Mouse (Mus musculus) adrenal gland, postnatal 14 days (tissue): ENCODE results near the gene Asb5. TPM values are rescaled to one million over a fixed set of nuclear protein-coding genes. Genes with fewer than 3 reads are reported as not detected.
"Not testable (repeated sequence)": the region's sequence is repeated elsewhere in the genome, so short reads cannot be mapped to it uniquely, and the experiment has no call there.

Source experiments
- DNase-seq: peaks from one replicate; pipeline ENCODE4 v3.0.0; 2021; ENCODE audit warnings: mixed read lengths
- total RNA-seq: library from RNA; stranded (reverse); gene quantifications from 2 replicates; pipeline ENCODE4 v1.2.3, GENCODE M21; 2021

The Asb5 gene
- total RNA-seq, 1 experiment from 2014 or later: not detected

DNA sequence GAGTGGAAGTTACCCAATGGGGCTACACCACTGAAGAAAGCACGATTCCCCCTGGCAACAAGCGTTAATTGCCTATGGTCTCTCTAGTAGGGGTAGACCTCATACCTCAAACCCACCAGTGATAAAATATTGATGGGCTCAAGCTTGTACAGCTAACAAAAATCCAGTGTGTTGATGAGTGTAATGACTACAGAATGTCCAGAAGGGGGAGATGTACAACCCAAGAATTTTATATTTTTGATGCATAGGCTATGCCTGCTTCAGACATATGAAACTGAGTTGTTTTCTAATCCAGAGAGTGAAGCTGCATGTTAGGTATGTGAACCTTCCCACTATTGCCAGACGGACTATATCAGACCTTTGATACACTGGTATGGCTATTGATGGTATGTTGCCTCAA, 7.9 kb downstream of the Asb5 start:
- no peak for DNase-seq

GRCm38 (mm10) chr8:54541331-54541730, 12.0 kb downstream of the Asb5 start:
- DNase-seq: no peak

- no peak for DNase-seq
Observed at GRCm38 (mm10) chr8:54548383-54548782, 19.0 kb downstream of the Asb5 start.

- DNase-seq: no peak
Observed at GRCm38 (mm10) chr8:54550026-54550574, 20.7 kb downstream of the Asb5 start.

- no peak for DNase-seq
Observed at GRCm38 (mm10) chr8:54554921-54555320, 25.5 kb downstream of the Asb5 start.

GRCm38 (mm10) chr8:54562137-54562536, 32.8 kb downstream of the Asb5 start:
- no peak for DNase-seq

DNA sequence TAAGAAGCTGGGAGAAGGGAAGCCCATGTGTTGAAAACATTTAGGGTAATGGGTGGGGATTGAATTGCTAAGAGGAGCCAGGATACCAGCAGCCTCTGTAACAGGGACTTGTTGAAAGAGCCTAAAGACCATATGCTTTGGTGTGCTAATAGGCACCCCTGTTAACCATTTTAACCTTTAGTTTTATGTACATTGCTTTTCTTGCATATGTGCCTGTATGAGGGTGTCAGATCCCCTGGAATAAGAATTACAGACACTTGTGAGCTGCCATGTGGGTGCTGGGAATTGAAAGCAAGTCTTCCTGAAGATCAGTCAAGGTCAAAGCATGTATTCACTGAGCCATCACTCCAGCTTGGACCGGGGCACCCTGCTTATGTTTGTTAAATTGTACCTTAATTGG, 35.8 kb downstream of the Asb5 start:
- no peak for DNase-seq

- DNase-seq: no peak
Observed at GRCm38 (mm10) chr8:54565603-54566260, 36.4 kb downstream of the Asb5 start.

- no peak for DNase-seq
Observed at GRCm38 (mm10) chr8:54567168-54567567, 37.8 kb downstream of the Asb5 start.

DNA sequence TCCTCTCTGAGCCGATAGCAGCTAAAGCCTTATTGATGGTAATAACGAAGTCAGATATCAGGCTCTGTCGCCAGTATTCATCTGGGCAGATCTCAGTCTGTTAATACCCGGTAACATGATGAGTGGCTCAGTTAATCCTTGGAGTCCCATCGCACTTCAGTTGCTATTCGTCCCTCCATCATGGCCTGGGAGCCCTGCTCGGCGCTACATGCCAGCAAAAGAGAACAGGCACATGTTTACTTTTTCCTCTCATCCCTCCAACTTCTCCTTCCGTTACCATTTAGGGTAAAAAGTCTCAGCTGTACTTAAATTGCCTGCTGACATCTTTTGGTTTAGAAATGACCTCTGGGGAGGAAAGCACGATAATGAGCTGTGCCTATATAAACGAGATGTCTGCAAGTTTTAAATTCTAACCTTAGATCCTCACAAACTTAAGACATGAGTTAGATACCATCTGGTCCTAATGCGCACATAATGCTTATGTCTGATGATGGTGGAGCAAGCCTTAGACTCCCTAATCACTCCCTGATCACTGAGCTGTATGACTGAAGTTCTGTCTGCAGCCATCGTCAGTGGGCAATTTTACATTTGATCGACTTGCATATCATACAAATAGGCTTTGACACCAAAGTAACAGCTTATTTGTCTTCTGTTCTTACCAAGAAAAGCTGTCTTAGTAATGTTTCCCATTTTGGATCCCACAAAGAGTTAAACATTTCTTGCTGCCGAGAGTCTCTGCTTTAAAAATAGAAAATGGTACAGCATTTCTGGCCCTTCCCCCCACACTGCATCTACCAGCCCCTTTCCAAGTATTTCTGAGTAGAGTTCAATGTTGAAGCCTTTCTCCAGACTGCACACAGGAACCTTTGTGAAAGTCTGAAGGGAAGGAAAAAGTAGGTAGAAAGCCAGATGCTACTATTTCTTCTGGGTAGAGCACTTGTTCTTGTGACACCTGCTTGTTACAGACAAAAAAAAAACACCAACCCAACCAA, 41.5 kb downstream of the Asb5 start:
- DNase-seq: no peak

DNA sequence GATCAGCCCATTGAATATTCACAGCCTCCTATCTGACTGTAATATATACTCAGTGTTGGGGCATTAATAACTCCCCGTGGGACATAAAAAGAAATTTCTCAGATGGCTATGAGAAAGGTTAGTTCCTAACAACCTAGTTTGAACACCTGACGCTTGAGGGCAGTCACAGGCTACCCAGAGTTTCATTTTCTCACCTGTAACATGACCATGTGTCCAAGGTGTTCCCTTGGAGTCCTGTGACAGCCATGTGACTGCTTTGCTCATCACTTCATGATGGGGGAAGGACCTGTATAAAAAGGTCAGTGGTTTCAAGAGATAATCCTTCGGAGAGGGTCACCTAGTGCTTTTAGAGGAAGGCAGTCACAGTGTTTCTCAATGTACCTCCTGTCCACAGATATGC, 52.1 kb downstream of the Asb5 start:
- no peak for DNase-seq

GRCm38 (mm10) chr8:54582886-54583285, 53.5 kb downstream of the Asb5 start:
- no peak for DNase-seq

- DNase-seq: no peak
Observed at GRCm38 (mm10) chr8:54594634-54595033, 65.3 kb downstream of the Asb5 start.

GRCm38 (mm10) chr8:54596051-54596450, 66.7 kb downstream of the Asb5 start:
- DNase-seq: no peak

DNA sequence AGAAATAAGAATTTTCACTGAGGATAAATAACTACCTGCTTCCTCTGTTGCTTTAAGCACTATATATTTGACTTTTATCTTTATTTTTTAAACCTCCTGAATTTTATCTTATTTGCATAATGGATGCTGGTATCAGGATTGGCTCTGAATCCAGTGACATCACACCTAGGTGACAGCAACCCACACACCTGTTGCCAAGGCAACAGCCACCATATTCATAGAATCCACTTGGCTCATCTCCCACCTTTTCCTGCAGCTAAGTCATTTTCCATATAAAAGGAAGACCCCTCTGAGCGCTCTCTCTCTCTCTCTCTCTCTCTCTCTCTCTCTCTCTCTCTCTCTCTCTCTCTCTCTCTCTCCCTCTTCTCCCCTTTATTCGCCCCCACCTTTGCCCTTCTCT, 67.6 kb downstream of the Asb5 start:
- no peak for DNase-seq

DNA sequence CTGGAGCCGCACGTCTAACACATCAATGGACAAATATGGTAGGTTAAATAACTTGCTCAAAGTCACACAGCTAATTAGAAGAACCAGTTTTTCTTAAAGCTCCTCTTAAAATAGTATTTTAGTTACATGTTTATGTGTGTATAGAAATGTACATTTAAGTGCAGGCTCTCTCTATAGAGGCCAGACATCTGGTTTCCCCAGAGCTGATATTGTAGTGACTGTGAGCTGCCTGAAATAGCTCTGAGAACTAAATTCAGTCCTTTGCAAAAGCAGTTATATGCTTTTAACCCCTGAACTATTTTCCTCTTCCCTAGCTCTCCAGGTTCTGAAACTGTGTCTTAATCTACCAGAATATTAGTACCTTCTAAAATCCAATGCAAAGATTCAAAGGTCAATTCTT, 68.0 kb downstream of the Asb5 start:
- DNase-seq: no peak

DNA sequence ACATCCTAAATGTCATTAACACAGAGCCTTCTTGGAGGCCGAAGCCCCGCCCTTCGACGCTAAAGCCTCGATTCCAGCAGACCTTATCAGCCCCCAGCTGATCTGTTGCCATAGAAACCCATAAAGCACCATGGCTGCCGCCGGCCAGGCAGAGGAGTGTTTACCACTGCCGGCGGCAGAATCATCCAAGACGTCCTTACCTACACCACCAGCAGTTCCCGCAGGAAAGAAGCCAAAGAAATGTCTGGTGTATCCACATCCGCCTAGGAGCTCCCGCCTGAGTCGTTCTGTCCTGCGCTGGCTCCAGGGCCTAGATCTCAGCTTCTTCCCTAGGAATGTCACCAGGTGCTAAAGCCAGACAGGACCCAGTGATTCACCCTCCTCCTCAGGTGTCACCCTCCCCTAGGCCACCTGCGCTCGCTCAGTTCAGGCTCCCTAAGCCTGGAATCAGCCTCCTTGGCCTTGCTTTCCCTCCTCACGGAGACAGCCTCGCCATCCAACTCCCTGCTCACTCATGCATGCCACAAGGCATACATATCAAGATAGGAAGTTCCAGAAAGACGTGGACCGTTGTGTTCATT, 71.4 kb downstream of the Asb5 start, which contains the start of gene Spata4:
Spata4 (plus strand) TSS at position 111 of the 581 bp plus-strand sequence.
- DNase-seq: peak; percentile 78

DNA sequence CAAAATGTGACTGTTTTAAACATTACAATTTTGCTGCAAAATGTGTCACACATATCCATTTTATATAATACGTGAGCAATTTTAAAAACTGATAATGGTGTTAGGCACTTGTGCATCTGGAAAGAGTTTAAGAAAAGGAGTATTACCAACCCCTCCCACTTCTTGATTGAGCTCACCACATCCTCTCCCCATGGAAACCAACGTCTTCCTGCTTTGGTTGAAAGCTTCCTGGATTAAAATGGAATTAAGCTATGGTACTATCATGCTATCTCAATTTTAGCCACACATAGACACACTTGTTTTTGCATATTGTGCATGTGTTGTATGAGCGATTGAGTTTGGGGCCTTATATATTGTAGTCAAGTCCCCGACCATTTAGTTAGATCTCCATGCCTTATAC, 74.1 kb downstream of the Asb5 start:
- DNase-seq: no peak

- peak; percentile 3 for DNase-seq
Observed at GRCm38 (mm10) chr8:54609336-54609735, 80.0 kb downstream of the Asb5 start.

DNA sequence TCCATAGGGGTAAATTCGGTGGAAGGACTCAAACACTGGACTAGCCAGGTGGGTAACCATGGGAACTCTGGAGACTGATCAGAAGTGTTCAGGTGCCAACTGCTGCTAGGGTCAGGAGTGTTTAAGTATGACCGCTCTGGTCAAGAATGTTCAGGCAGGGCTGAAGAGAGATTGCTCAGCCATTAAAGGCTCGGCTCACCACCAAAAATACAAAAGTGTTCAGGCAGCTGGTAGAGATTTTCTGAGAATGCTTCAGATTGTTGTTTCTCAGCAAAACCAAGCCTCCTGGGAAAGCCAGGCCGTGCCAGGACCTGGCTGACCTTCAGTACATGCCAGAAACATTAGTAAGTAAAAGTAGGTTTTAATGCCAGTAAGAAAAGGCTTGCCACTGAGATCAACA, 80.9 kb downstream of the Asb5 start:
- DNase-seq: peak; percentile 79

GRCm38 (mm10) chr8:54616710-54617109, 87.3 kb downstream of the Asb5 start:
- DNase-seq: not testable (repeated sequence)
